Mouse (Mus musculus): Measurements from ENCODE around the gene Sgpp2.

Sgpp2 gene

GRCm38 (mm10) chr1:78310021-78310752 lies at the start of gene Sgpp2:
Gene Sgpp2 (plus strand): TSS chr1:78310345.
- peak; percentile 93 to 96 for DNase-seq

- DNase-seq, result no peak
Measured at GRCm38 (mm10) chr1:78267519-78267918, 42.6 kb upstream of the Sgpp2 start.

GRCm38 (mm10) chr1:78272915-78273314 lies 37.2 kb upstream of the Sgpp2 start:
- DNase-seq, result no peak

- no peak for DNase-seq
Measured at GRCm38 (mm10) chr1:78279128-78279527, 31.0 kb upstream of the Sgpp2 start.

GRCm38 (mm10) chr1:78292397-78292796 lies 17.7 kb upstream of the Sgpp2 start:
- no peak for DNase-seq

- no peak for DNase-seq
Measured at GRCm38 (mm10) chr1:78299670-78300225, 10.4 kb upstream of the Sgpp2 start.

GRCm38 (mm10) chr1:78308688-78309087 lies 1.5 kb upstream of the Sgpp2 start:
- no peak for DNase-seq

GRCm38 (mm10) chr1:78309280-78309679 lies 865 bp upstream of the Sgpp2 start:
- DNase-seq, result peak; percentile 15 to 36

GRCm38 (mm10) chr1:78310861-78311341 lies 756 bp downstream of the Sgpp2 start:
- peak; percentile 82 to 83 for DNase-seq

- DNase-seq, result peak; percentile 54 to 66
Measured at GRCm38 (mm10) chr1:78311482-78311881, 1.3 kb downstream of the Sgpp2 start.

GRCm38 (mm10) chr1:78312917-78313316 lies 2.8 kb downstream of the Sgpp2 start:
- DNase-seq, result no peak

- no peak for DNase-seq
Measured at GRCm38 (mm10) chr1:78313961-78314360, 3.8 kb downstream of the Sgpp2 start.

GRCm38 (mm10) chr1:78318089-78318760 lies 8.1 kb downstream of the Sgpp2 start:
- DNase-seq, result peak in 1 of 2 experiments; percentile 36

GRCm38 (mm10) chr1:78320291-78320690 lies 10.1 kb downstream of the Sgpp2 start:
- DNase-seq, result no peak

- DNase-seq, result no peak
Measured at GRCm38 (mm10) chr1:78322098-78322778, 12.1 kb downstream of the Sgpp2 start.

- no peak for DNase-seq
Measured at GRCm38 (mm10) chr1:78322844-78323243, 12.7 kb downstream of the Sgpp2 start.

- DNase-seq, result no peak
Measured at GRCm38 (mm10) chr1:78324044-78324443, 13.9 kb downstream of the Sgpp2 start.

- no peak for DNase-seq
Measured at GRCm38 (mm10) chr1:78325851-78326250, 15.7 kb downstream of the Sgpp2 start.

- no peak for DNase-seq
Measured at GRCm38 (mm10) chr1:78328646-78329045, 18.5 kb downstream of the Sgpp2 start.

GRCm38 (mm10) chr1:78329861-78330260 lies 19.7 kb downstream of the Sgpp2 start:
- no peak for DNase-seq

GRCm38 (mm10) chr1:78330620-78331158 lies 20.5 kb downstream of the Sgpp2 start:
- DNase-seq, result no peak

GRCm38 (mm10) chr1:78337726-78338125 lies 27.6 kb downstream of the Sgpp2 start:
- DNase-seq, result no peak

GRCm38 (mm10) chr1:78338212-78338611 lies 28.1 kb downstream of the Sgpp2 start:
- peak in 1 of 2 experiments; percentile 12 for DNase-seq
